Mouse (Mus musculus): ENCODE results near the gene Gm19426. TPM values are rescaled to one million over a fixed set of nuclear protein-coding genes. Genes with fewer than 3 reads are reported as not detected.
"Not testable (repeated sequence)": the region's sequence is repeated elsewhere in the genome, so short reads cannot be mapped to it uniquely, and the experiment has no call there.

Gene Gm19426
- polyA plus RNA-seq, 1 experiment: 0.28 TPM

GRCm38 (mm10) chr2:84734351-84734864, 9.0 kb downstream of the Gm19426 start:
- Histone ChIP-seq H3K4me1 (ENCODE audit: control insufficient read depth, insufficient read depth, insufficient read length) (no peaks in the 10 kb centered on the region; the same call in 1 of the 2 replicates), H3K27me3 (ENCODE audit: control insufficient read depth, insufficient read depth, low read length) (peaks cover 8% of the 10 kb centered on the region; the same call in 1 of the 2 replicates), H3K36me3 (ENCODE audit: control insufficient read depth, insufficient read depth, low read length) (no peaks in the 10 kb centered on the region), H3K27ac (ENCODE audit: insufficient read depth, low read length) (no peak overlapping the region; the same call in 1 of the 2 replicates), H3K4me3 (ENCODE audit: extremely low read depth, insufficient read depth, insufficient read length) (no peak overlapping the region; the same call in 1 of the 2 replicates)
- TF ChIP-seq POLR2A (IDR thresholded peaks at IDR 0.05; ENCODE audit: low read depth, low read length) (no peak), CTCF (IDR thresholded peaks at IDR 0.05; ENCODE audit: extremely low read depth, insufficient read depth, insufficient read length, insufficient replicate concordance) (no peak)
- no peak for DNase-seq (ENCODE audit: low read depth in 1 of 2, low spot score in 2 of 2)
- 7% methylated on average over 11 of the region's 11 CpGs for WGBS

- no peak for DNase-seq (ENCODE audit: low read depth in 1 of 2, low spot score in 2 of 2)
- Histone ChIP-seq H3K4me1 (ENCODE audit: control insufficient read depth, insufficient read depth, insufficient read length) (no peaks in the 10 kb centered on the region; the same call in 1 of the 2 replicates), H3K4me3 (ENCODE audit: extremely low read depth, insufficient read depth, insufficient read length) (no peak within 1 kb of the TSS; the same call in 1 of the 2 replicates), H3K27ac (ENCODE audit: insufficient read depth, low read length) (peak within 1 kb of the TSS; percentile 1; the same call in 1 of the 2 replicates), H3K27me3 (ENCODE audit: control insufficient read depth, insufficient read depth, low read length) (peaks cover 8% of the 10 kb centered on the region; the same call in 1 of the 2 replicates), H3K36me3 (ENCODE audit: control insufficient read depth, insufficient read depth, low read length) (no peaks in the 10 kb centered on the region)
- 4% methylated on average over 8 of the region's 8 CpGs for WGBS
- TF ChIP-seq POLR2A (IDR thresholded peaks at IDR 0.05; ENCODE audit: low read depth, low read length) (no peak), CTCF (IDR thresholded peaks at IDR 0.05; ENCODE audit: extremely low read depth, insufficient read depth, insufficient read length, insufficient replicate concordance) (no peak)
Measured at GRCm38 (mm10) chr2:84733579-84734300, 9.7 kb downstream of the Gm19426 start, which contains the start of gene Ypel4. Gene Ypel4 (plus strand): TSS chr2:84734058.

GRCm38 (mm10) chr2:84732394-84732793, 11.1 kb downstream of the Gm19426 start:
- Histone ChIP-seq H3K4me1 (ENCODE audit: control insufficient read depth, insufficient read depth, insufficient read length) (no peaks in the 10 kb centered on the region; the same call in 1 of the 2 replicates), H3K27ac (ENCODE audit: insufficient read depth, low read length) (no peak overlapping the region), H3K4me3 (ENCODE audit: extremely low read depth, insufficient read depth, insufficient read length) (no peak overlapping the region), H3K27me3 (ENCODE audit: control insufficient read depth, insufficient read depth, low read length) (peaks cover 6% of the 10 kb centered on the region; the same call in 1 of the 2 replicates), H3K36me3 (ENCODE audit: control insufficient read depth, insufficient read depth, low read length) (no peaks in the 10 kb centered on the region)
- TF ChIP-seq POLR2A (IDR thresholded peaks at IDR 0.05; ENCODE audit: low read depth, low read length) (no peak), CTCF (IDR thresholded peaks at IDR 0.05; ENCODE audit: extremely low read depth, insufficient read depth, insufficient read length, insufficient replicate concordance) (no peak)
- DNase-seq (ENCODE audit: low read depth in 1 of 2, low spot score in 2 of 2): no peak
- WGBS: 86% methylated on average over 1 of the region's 1 CpGs

GRCm38 (mm10) chr2:84731206-84731605, 12.2 kb downstream of the Gm19426 start:
- no peak overlapping the region for H3K27ac ChIP-seq (ENCODE audit: insufficient read depth, low read length)
- no peak overlapping the region for H3K4me3 ChIP-seq (ENCODE audit: extremely low read depth, insufficient read depth, insufficient read length)
- no peaks in the 10 kb centered on the region for H3K36me3 ChIP-seq (ENCODE audit: control insufficient read depth, insufficient read depth, low read length)
- WGBS: 94% methylated on average over 3 of the region's 3 CpGs
- no peak for DNase-seq (ENCODE audit: low read depth in 1 of 2, low spot score in 2 of 2)
- TF ChIP-seq CTCF (IDR thresholded peaks at IDR 0.05; ENCODE audit: extremely low read depth, insufficient read depth, insufficient read length, insufficient replicate concordance): no peak
- no peak for TF ChIP-seq POLR2A (IDR thresholded peaks at IDR 0.05; ENCODE audit: low read depth, low read length)
- H3K27me3 ChIP-seq (ENCODE audit: control insufficient read depth, insufficient read depth, low read length): peaks cover 5% of the 10 kb centered on the region; the same call in 1 of the 2 replicates
- no peaks in the 10 kb centered on the region; the same call in 1 of the 2 replicates for H3K4me1 ChIP-seq (ENCODE audit: control insufficient read depth, insufficient read depth, insufficient read length)

- not testable (repeated sequence) for H3K4me3 ChIP-seq (ENCODE audit: extremely low read depth, insufficient read depth, insufficient read length); H3K27me3 ChIP-seq (ENCODE audit: control insufficient read depth, insufficient read depth, low read length); H3K27ac ChIP-seq (ENCODE audit: insufficient read depth, low read length); DNase-seq (ENCODE audit: low read depth in 1 of 2, low spot score in 2 of 2); H3K4me1 ChIP-seq (ENCODE audit: control insufficient read depth, insufficient read depth, insufficient read length)
- 90% methylated on average over 5 of the region's 5 CpGs for WGBS
- peaks cover 13% of the 10 kb centered on the region for H3K36me3 ChIP-seq (ENCODE audit: control insufficient read depth, insufficient read depth, low read length)
Measured at GRCm38 (mm10) chr2:84728191-84728590, 15.3 kb downstream of the Gm19426 start.

- Histone ChIP-seq H3K4me1 (ENCODE audit: control insufficient read depth, insufficient read depth, insufficient read length) (peaks cover 7% of the 10 kb centered on the region), H3K36me3 (ENCODE audit: control insufficient read depth, insufficient read depth, low read length) (peaks cover 14% of the 10 kb centered on the region), H3K4me3 (ENCODE audit: extremely low read depth, insufficient read depth, insufficient read length) (peak within 1 kb of the TSS; percentile 80), H3K27ac (ENCODE audit: insufficient read depth, low read length) (peak within 1 kb of the TSS; percentile 96), H3K27me3 (ENCODE audit: control insufficient read depth, insufficient read depth, low read length) (no peaks in the 10 kb centered on the region)
- DNase-seq (ENCODE audit: low read depth in 1 of 2, low spot score in 2 of 2): peak; percentile 94 to 96
- TF ChIP-seq POLR2A (IDR thresholded peaks at IDR 0.05; ENCODE audit: low read depth, low read length) (peak; percentile 67), CTCF (IDR thresholded peaks at IDR 0.05; ENCODE audit: extremely low read depth, insufficient read depth, insufficient read length, insufficient replicate concordance) (no peak)
- under 1% methylated on average over 39 of the region's 39 CpGs for WGBS
Measured at GRCm38 (mm10) chr2:84727172-84727858, 16.1 kb downstream of the Gm19426 start, which contains the start of gene Clp1. Gene Clp1 (minus strand): TSS chr2:84727350.
